Mouse (Mus musculus) olfactory bulb, adult 2 months (tissue): ENCODE results near the gene Shank3. TPM values are rescaled to one million over a fixed set of nuclear protein-coding genes. Genes with fewer than 3 reads are reported as not detected.

Experiments
- H3K27ac ChIP-seq: fragments of 200-500 bp; 2 replicates; pipeline ENCODE4 v1.5.1; 2012; ENCODE audit warnings: low read depth, low read length; ENCODE audit not compliant: insufficient read depth
- H3K4me1 ChIP-seq: fragments of 200-500 bp; 2 replicates; pipeline ENCODE4 v1.6.1; 2012; ENCODE audit warnings: low read length; ENCODE audit not compliant: control insufficient read depth, insufficient read depth
- H3K4me3 ChIP-seq: fragments of 200-500 bp; 2 replicates; pipeline ENCODE4 v1.5.1; 2012; ENCODE audit warnings: mild to moderate bottlenecking, low read depth, low read length, moderate library complexity; ENCODE audit not compliant: insufficient read depth
- CTCF ChIP-seq: fragments of 200-500 bp; IDR thresholded peaks from 2 replicates; pipeline ENCODE4 v1.5.1; 2012; ENCODE audit warnings: low read depth, mild to moderate bottlenecking, low read length, moderate library complexity; ENCODE audit not compliant: insufficient read depth
- POLR2A ChIP-seq: fragments of 200-500 bp; IDR thresholded peaks from 2 replicates; pipeline ENCODE4 v1.6.1; 2012; ENCODE audit warnings: mild to moderate bottlenecking, low read depth, low read length, moderate library complexity; ENCODE audit not compliant: insufficient read depth
- WGBS: fragments of 180-500 bp; shearing (Covaris S2); methylation state at CpG from one replicate; pipeline ENCODE4 v1.1.7; 2018; 5-methylcytosine and 5-hydroxymethylcytosine counted together
- polyA plus RNA-seq: library from polyadenylated mRNA; stranded (reverse); fragments of >200 nt; gene quantifications from 2 replicates; pipeline ENCODE4 v1.2.4, GENCODE M21; 2012; ENCODE audit warnings: low replicate concordance; ENCODE audit not compliant: missing spikeins, insufficient read depth, insufficient read length

The Shank3 gene
- polyA plus RNA-seq, 1 experiment, result not detected

DNA sequence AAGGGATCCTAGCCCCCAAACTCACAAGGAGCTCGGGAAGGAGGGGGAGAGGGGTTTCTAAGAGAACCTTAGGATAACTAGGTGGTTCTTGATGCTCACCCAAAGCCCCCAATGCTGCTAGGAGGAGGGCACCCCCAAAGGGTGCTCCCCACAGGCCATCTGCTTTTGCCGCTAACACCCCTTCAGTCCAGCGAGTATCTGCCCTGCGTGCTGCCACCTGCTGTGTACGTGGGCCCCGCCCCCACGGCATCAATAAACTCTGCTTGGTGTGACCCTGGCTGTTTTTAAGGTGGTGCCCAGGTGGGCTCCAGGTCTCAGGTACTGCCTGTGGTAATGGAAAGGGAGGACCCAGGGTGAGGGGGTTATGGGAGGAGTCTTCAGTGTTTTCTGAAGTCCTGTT is 37.2 kb upstream of the Shank3 start:
- no peak for TF ChIP-seq POLR2A
- TF ChIP-seq CTCF, result no peak
- Histone ChIP-seq H3K27ac (no peak overlapping the region), H3K4me1 (peaks cover 21% of the 10 kb centered on the region), H3K4me3 (no peak overlapping the region)
- 87% methylated on average over 7 of the region's 7 CpGs for WGBS

DNA sequence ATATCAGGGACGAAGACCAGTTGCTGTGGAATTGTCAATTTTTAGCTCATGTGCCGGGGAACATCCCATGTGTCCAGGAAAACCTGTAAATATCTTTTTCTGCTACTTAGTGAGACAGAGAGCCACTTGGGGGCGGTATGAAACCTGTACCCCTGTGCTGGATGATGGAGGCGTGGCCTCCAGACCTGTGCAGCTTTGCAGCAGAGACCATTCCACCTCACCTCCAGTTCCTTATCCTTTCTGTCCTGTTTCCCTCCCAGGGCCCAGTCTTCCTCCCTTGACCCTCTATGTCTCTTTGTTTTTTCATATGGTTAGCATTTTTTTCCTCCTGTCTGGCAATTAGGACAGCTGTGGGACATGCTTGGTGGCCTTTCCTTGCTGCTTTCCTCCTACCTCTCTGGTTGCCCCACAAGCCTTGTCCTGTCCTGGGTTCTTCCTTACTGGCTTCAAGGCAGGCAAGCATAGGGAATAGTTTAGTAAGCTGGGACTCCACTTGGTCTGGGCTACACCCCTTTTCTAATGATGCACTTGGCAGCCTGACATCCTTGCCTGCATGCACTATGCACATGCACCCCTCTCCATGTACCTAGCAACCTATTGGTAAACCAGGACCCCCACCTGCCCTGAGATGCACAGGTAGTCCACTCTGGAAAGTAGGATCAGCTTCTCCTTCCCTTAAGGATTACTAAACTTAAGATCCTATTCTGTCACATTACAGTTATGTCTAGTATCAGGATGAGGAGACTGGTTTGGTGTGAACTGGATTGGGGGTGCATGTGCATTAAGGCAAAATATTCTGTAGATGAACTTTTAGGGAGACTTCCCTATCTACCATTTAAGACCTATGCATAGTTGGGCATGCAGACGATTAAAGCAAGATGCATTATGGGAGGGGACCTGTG is 35.8 kb upstream of the Shank3 start:
- TF ChIP-seq POLR2A, result no peak
- peaks cover 10% of the 10 kb centered on the region for H3K4me1 ChIP-seq
- no peak overlapping the region for H3K4me3 ChIP-seq
- no peak overlapping the region for H3K27ac ChIP-seq
- 66% methylated on average over 5 of the region's 5 CpGs for WGBS

DNA sequence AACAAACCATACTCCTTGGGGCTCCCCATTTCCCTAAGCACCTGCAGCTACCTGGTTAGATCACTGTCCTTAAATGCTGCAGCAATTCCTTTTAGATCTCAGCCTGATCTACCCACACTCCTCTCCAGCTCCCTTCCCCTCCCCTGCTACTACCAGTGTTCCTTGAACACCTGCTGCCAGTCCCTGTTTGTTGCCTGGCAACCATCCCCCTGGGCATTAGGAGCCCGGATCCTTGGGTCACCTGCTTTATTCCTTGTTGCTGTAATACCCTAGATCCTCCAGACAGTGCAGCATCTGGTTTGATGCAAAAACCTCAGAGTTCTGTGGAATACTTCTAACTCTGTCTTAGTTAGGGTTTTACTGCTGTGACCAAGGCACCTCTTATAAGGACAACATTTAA is 34.4 kb upstream of the Shank3 start:
- WGBS, result 6% methylated on average over 1 of the region's 1 CpGs
- TF ChIP-seq POLR2A (no peak), CTCF (no peak)
- Histone ChIP-seq H3K4me1 (no peaks in the 10 kb centered on the region; the same call in 1 of the 2 replicates), H3K27ac (no peak overlapping the region), H3K4me3 (no peak overlapping the region)

DNA sequence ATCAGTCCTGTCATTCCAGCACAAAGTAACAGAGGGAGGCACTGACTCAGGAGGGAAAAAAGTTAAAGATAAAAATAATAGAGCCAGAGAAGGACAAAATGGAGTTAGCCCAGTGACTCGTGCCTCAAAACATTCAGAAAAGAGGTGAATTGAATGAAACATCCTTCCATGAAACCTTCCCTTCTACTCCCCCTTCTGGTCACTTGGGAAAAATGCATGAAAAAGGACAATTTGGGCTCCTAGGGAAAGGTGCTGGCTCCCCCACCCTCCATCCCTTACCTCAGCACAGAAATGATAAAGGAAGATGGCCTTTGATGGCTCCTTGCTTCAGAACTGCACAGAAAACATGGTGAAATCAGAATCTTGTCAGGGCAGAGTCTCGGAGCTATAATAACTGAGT is 30.8 kb upstream of the Shank3 start:
- H3K4me3 ChIP-seq, result no peak overlapping the region
- TF ChIP-seq POLR2A (no peak), CTCF (no peak)
- 27% methylated on average over 2 of the region's 2 CpGs for WGBS
- H3K27ac ChIP-seq, result no peak overlapping the region
- no peaks in the 10 kb centered on the region for H3K4me1 ChIP-seq

DNA sequence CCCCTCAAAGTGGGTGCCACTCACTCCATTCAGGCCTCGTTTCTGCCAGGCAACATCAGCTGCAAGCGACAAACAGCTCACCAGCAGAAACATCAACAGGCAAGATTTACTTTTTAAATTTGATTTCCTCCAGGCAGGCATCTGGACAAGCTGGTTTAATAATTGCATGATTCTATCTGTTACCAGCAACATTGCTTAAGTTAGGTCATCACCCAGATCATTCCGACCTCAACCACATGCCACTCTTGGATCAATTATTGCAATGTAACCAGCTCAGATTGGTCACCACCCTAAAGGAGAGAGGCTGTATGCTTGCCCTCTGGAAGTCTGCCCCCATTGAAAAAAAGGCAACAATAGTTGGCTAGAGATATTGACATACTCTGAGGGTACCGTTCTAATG is 27.9 kb upstream of the Shank3 start:
- Histone ChIP-seq H3K4me1 (peaks cover 18% of the 10 kb centered on the region), H3K27ac (no peak overlapping the region), H3K4me3 (no peak overlapping the region)
- no peak for TF ChIP-seq CTCF
- TF ChIP-seq POLR2A, result no peak
- 83% methylated on average over 4 of the region's 4 CpGs for WGBS

DNA sequence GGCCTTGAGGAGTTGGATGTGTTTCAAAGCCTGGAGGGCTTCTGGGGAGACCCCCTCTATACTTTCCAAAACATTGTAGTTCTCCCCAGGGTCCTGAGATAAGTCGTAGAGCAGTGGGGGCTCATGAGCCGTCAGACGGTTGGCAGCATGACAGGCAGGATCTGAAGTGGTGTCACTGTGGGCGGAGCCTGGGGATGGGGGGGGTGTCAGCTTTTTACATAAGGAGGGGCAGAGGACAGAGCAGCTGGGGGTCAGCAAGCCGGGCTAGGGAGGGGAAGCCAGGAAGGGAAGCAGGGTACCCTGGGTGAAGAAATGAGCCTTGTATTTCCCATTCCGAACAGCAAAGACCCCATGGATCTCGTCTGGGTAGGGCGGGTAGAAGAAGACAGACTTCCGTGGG is 26.1 kb upstream of the Shank3 start:
- 84% methylated on average over 9 of the region's 9 CpGs for WGBS
- no peak overlapping the region for H3K4me3 ChIP-seq
- TF ChIP-seq CTCF (no peak), POLR2A (no peak)
- peaks cover 21% of the 10 kb centered on the region for H3K4me1 ChIP-seq
- no peak overlapping the region for H3K27ac ChIP-seq

DNA sequence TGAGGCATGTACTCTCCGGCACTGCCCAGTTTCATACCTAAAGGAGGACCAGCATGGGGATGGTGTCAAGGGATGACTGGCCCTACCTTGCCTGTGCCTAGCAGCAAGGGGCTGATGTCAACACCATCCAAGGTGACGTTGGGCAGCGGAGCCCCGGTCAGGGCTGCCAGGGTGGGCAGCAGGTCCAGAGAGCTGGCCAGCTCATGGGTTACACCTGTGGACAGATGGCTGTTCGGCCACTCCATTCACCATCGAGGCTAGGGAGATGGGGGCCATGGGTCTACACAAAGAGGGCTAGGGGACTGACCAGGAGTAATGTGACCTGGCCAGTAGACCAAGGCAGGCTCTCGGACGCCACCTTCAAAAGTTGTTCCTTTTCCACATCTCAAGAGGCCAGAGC is 25.5 kb upstream of the Shank3 start:
- 96% methylated on average over 8 of the region's 8 CpGs for WGBS
- H3K4me1 ChIP-seq, result peaks cover 21% of the 10 kb centered on the region
- no peak overlapping the region for H3K4me3 ChIP-seq
- H3K27ac ChIP-seq, result no peak overlapping the region
- no peak for TF ChIP-seq CTCF
- TF ChIP-seq POLR2A, result no peak

DNA sequence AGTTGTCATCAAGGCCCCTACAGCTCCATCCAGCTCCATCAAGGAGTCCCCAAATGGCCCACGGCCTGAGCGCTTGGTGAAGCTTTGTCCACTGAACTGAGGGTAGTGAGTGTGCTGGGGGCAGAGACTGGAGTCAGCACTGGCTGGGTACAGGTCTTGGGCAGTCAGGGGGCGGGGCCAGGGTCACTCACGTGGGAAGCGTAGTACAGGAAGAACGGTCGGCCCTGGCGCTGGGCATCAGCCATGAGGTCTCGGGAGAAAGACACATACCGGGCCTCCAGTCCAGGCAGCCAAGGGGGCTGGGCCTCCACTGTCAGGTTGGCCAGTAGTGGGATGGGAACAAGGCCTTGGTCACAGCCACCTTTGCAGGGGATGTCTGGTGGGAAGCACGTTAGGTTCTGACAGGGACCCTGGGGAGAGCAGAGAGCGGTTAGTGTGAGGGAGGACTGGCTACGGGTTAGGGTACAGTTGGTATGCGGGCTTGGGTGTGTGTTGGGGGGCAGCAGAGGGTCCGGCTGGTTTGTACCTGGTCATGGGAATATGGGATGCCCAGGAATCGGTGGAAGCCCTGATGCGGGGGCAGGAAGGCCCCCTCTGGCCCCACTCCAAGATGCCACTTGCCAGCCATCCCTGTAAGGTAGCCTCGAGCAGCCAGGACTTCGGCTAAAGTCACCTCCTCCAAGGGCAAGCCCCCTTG is 24.7 kb upstream of the Shank3 start:
- WGBS, result 93% methylated on average over 19 of the region's 19 CpGs
- no peak overlapping the region for H3K4me3 ChIP-seq
- H3K27ac ChIP-seq, result no peak overlapping the region
- H3K4me1 ChIP-seq, result peaks cover 21% of the 10 kb centered on the region
- TF ChIP-seq POLR2A, result no peak
- TF ChIP-seq CTCF, result no peak

DNA sequence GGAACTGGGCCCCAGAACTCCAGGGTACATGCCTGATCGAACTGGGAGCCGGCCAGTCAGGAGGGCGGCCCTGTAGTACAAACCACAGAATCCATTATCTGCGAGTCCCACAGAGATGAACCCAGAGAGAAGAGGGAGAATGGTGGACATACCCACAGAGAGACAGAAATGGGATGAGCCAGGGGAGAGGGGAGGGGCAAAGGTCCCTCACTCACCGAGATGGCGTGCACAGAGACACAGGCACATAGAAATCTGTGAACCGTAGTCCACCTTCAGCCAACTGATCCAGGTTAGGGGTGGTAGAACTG is 24.2 kb upstream of the Shank3 start:
- H3K4me1 ChIP-seq, result peaks cover 23% of the 10 kb centered on the region
- peak overlapping the region; percentile 51 for H3K4me3 ChIP-seq
- no peak overlapping the region for H3K27ac ChIP-seq
- WGBS, result 98% methylated on average over 7 of the region's 7 CpGs
- TF ChIP-seq CTCF (no peak), POLR2A (no peak)
